Mouse (Mus musculus) mature B cell (primary cell): ENCODE data around the gene Il15.

Experiments
- in situ Hi-C: fragments of 300-500 bp; cut with MboI; formaldehyde crosslinking; loops from 2 replicates; pipeline ENCODE4 v1.14.3; 2019

Il15 gene

DNA sequence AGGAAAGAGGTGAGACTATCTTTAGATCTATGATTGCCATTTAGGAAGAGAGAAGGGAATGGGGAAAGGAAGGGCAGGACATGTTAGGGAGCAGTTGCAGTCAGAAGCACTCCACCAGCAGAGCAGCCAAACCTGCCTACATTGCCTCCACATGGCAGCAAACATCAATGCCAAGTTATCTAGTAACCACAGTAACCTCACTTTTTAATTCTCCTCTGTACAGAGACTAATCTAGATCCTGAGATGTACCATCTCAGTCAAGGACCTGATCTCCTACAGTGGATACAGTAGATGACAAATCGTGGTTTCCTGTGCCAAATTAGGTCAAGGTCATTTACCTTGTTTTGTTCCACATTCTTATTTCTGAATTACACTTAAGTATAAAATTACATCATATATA lies 42.0 kb downstream of the Il15 start:
- in situ Hi-C loops, result loop anchor here (25.0 kb wide), 1 partner anchor 726 kb away; no protein-coding TSS in a partner anchor

DNA sequence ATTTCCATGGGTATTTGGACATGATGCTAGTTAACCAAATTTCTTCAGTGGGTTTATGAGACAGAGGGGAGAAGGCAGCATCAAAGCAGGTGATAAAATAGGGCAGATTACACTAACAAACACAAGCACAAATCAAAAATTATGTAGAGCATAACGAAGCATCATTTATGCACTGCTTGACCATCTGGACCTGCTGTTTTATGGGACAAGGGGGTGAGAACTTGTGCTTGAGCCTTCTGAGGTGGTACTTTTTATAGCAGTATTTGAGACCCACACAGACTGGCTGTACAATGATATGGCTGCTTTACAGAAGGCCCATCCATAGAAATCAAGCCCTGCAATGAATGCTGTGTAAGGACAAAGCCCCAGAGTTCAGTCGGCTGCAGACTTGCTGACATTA lies 46.9 kb downstream of the Il15 start:
- in situ Hi-C loops, result loop anchor here (25.0 kb wide), 1 partner anchor 731 kb away; no protein-coding TSS in a partner anchor

DNA sequence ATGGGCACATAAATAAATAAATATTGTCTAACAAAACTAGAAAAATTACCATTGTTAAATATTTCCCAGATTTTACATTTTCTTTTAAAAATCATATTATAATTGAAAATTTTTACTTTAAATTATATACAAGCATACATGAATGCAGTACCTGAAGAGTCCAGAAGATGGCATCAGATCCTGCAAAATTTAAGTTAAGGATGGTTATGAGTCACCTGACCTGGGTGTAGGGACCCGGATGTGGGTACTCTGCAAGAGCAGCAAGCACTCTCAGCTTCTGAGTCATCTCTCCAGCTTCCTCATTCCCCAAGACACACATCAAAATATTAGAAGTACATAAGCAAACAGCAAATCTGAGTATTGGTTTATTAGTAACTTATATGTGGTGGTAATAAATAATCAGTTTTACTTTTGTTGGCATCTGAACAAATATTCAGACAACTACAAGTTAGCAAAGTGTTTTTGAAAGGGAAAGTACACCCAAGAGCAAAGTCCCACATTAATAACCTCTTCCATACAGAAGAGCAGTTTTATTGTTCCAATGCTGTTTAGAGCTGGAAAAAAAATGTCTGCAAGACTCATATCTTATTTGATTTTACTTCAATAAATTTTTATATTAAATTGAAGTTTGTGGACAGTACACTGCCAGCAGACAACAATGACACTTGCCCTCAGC lies 51.6 kb downstream of the Il15 start:
- in situ Hi-C loops, result loop anchor here (25.0 kb wide), 1 partner anchor 736 kb away; no protein-coding TSS in a partner anchor

DNA sequence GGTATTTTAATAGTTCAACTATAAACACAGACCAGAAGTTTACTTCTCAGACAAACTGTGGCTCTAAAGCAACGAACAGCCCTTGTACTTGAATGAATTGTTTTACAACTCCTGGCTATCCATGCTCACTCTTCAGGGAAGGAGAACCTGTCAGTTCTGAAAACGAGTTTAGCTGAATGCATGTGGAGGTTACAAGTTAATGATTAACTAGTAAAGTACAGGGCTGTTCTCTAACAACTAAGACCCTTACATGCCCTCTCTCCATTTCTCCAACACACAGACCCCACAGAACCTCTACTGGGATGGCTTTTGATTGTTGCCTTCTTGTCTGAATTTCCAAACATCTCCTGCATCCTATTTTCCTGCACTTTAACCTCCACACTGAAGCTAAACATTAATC lies 53.7 kb downstream of the Il15 start:
- in situ Hi-C loops, result loop anchor here (10.0 kb wide), 1 partner anchor 386 kb away; no protein-coding TSS in a partner anchor

DNA sequence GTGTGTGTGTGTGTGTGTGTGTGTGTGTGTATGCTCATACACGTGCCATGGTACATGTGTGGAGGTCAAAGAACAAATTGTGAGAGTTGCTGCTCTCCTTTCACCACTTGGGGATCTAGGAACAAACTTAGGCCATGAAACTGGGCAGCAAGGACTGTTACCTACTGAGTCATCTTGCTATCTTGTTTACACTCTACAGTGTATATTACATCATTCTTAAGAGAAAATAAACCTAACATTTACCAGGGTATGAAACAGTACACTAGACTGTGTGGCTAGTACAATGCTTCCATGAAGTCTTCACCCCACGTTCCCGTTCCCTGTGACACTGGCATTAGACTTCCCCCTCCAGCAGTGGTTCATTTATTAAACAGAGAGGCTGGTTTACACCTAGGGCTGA lies 56.5 kb downstream of the Il15 start:
- in situ Hi-C loops, result loop anchor here (10.0 kb wide), 1 partner anchor 388 kb away; no protein-coding TSS in a partner anchor

DNA sequence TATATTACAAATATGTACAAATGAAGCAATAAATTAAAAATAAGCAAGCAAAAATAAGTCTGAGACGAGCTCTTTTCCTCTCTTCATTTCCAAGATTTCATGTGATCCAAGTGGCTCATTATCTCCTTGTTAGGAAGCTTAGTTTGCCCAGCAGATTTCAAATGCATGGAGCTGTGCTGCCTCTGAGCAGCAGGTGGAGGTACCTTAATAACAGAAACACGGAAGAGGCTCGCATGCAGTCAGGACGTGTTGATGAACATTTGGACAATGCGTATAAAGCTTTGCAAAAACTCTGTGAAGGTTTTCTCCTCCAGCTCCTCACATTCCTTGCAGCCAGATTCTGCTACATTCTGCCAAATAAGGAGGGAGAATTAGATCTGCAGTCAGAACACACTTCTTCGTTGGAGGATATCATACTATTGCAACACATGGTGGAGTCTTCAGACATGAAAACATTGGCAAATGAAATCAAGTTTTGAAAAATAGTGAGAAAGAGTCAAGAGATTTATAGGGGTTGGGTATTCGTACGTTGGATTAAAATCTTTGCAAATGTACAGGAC lies 71.3 kb downstream of the Il15 start:
- in situ Hi-C loops, result no loop called here

DNA sequence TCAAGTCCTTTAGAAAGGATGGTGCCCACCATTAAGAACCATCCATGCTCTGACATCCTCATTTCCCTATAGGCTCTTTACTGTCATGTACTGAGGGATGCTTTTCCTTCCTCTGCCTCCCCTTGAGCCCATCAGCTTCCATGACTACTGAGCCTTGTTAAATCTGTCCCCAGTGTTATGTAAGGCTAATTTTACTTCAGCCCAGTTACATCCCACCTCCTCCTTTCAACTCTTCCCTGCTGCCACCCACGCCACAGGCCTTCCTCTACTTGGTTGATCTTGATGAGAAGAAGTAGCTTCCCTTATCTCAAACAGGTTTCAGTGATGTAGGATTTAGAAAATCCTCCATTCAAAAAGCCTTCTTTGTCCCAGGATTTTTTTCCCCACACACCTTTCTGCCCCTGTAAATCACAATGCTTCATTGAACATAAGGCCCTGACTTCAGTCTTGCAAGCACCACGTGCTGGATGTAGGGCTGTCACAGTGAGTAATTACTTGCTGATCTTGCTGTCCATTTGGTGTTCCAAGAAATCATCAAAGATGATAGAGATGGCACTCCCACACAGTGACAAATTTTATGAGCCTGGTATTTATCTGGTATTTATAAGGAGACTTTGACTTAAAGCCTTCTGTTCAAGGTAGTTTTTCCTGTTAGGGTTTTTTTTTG lies 74.9 kb downstream of the Il15 start:
- in situ Hi-C loops, result no loop called here

DNA sequence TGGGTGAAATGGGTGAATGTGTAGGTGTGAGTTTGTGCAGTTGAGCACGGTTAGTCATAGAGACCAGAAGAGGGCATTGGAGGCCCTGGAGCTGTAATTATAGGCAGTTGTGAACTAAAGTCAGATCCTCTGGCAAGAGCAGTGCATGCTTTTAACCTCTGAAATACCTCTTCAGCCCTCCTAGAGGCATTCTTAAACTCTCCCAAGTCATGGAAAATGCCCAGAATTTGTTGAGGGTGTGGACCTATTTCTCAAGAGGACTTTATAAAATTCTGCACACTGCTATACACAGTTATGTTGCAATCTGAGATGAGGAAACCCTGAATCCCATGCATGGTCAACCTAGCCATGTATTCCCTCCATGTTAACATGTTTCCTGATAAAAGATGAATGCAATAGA lies 77.0 kb downstream of the Il15 start:
- in situ Hi-C loops, result no loop called here

DNA sequence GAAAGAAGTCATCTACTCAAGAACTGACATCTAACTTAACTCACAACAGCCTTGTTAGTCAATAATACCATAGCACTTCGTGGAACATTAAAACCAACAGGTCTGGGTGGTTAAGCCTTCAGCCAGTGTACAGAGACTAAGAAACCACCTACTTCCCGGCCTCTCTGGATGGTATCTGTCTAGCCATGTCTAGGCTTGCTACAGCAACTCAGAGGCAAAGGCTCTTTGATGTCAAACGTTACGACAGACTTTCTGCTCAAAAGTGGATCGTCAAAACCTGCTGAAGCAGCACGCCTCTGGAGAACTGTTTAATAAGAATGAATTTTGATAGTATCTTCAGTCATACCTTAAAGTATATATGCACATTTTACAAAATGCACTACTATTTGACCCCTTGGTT lies 77.4 kb downstream of the Il15 start:
- in situ Hi-C loops, result no loop called here

DNA sequence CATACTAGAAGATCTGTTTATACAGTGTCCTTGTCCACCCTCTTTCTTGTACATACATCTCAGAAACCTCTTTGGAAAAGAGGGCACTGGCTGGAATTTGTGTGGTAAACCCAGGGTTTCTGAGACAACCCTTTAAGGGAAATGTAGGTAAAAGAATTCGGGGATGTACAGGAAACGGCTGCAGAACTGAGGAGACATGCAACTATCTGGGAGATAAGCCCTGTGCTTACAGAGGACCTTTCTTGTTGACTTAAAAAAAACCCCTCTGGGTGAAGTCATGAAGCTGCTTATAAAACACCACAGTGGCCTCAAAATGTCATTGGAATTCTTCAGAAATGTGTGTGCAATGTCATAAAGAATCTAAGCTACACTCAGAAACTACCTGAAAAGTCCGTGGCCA lies 85.6 kb downstream of the Il15 start:
- in situ Hi-C loops, result no loop called here

DNA sequence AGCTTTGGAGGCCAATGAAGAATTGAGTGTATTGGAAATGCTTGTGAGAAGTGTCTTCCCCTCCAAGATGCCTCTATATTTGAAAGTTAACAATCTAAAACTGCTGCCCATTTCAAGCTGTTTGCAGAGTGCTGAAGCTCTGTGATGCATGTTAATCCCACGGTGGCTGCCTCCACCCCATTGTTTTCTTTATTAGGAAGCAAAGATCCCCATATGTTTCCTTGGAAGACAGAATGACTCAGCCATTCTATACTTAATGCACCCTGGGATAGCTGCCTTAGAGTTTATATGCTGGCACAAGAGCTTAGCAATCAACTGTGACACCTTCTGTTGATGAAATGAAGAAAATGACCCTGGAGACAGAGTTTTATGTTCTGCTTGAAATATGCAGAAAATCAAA lies 96.6 kb downstream of the Il15 start:
- in situ Hi-C loops, result no loop called here

DNA sequence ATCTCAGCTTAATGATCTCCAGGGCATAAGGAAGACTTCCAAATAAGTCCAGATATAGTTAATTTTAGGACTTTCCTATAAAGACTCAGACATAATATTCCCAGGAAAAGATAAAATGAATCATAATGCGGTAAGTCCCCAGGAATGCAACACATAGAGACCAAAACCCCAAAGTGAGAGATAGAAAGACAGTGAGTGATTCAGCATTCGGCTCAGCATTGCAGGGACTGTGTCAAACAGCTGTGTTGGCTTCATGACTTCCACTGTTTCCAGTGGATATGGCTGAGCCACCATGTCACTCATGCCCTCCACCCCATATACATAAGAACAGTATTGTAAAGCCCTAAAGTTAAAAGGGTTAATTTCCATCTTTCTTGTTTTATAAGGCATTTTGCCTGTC lies 106.8 kb downstream of the Il15 start:
- in situ Hi-C loops, result no loop called here

DNA sequence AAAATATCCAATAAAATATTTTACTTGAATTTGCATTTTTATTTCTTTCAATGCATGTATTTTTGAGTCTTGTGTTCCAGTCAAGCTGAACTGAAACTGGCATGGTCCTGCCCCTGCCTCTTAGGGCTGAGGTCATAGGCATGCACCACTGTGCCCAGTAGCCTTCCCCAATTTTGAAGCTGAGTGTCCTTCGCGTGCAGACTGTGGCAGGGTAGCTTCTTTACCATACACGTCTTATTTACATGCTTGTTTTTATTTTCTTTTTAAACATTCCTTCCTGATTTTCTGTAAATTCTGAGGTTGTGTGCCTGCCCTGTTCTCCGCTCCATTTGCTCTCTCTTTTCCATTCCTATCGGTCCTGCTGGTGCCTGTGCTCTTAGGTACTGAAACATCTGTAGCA lies 111.4 kb downstream of the Il15 start:
- in situ Hi-C loops, result no loop called here

DNA sequence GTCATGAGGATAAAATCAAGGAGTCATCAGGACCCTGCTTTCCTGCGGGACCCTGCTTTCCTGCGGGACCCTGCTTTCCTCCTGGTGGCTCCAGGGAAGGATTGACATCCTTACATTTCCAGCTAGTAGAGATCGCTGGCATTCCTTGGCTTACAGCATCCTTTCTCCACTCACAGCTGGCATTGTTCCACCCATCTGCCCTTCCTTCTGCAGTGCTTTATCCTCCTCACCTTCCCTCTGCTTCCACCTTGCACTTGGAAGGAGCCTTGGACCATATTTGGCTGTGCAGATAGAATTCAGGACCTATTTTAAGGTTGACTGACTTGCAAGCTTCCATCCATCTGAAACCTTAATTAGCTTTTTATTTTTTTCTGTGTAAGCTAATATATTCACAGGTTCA lies 117.2 kb downstream of the Il15 start:
- in situ Hi-C loops, result no loop called here

DNA sequence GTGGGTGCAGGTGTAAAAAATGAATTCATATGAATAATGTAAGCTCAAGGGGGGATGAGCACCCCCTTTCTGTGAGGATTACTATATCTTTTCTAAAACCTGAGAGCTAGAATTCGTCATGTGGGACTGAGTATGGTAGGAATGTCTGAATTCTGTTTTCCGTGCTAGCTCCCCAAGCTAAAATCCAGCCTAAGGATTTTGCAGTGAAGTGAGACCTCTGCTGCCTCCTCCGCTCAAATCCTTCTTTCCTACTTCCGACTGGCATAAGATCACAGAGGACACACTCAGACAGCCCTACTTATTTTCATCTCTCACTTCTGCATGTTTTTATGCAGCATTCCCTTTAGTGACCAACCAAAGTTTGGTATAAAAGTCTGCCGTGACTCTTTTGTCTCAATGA lies 121.0 kb downstream of the Il15 start:
- in situ Hi-C loops, result no loop called here
